Mouse (Mus musculus) intestine, embryonic 14.5 days (tissue): Measurements from ENCODE around the gene Cpe. TPM values are rescaled to one million over a fixed set of nuclear protein-coding genes. Genes with fewer than 3 reads are reported as not detected.

Experiments
- ATAC-seq: fragments of 200-750 bp; cut with Nextera tagmentation; replicated peaks from 2 replicates; pipeline ENCODE4 v1.8.0; 2017; ENCODE audit warnings: low read depth, moderate number of reproducible peaks, moderate TSS enrichment, moderate library complexity; ENCODE audit not compliant: low FRiP score, low TSS enrichment
- DNase-seq: peaks from one replicate; pipeline ENCODE4 v3.0.0-alpha.2; 2018; ENCODE audit warnings: low spot score
- H3K27ac ChIP-seq: fragments of 300-500 bp; sonication (generic); 2 replicates; pipeline ENCODE4 v1.5.1; 2014; ENCODE audit warnings: low read depth, mild to moderate bottlenecking, control low read depth
- H3K27me3 ChIP-seq: fragments of 300-500 bp; sonication (generic); replicated peaks from 2 replicates; pipeline ENCODE4 v1.6.1; 2014; ENCODE audit warnings: low read length, control low read depth; ENCODE audit not compliant: control insufficient read depth, insufficient read depth
- H3K36me3 ChIP-seq: fragments of 300-500 bp; sonication (generic); 2 replicates; pipeline ENCODE4 v1.6.1; 2014; ENCODE audit warnings: low read length, control low read depth; ENCODE audit not compliant: control insufficient read depth, insufficient read depth
- H3K4me1 ChIP-seq: fragments of 300-500 bp; sonication (generic); replicated peaks from 2 replicates; pipeline ENCODE4 v1.6.1; 2014; ENCODE audit warnings: low read length, control low read depth, mixed read lengths; ENCODE audit not compliant: control insufficient read depth, insufficient read depth
- H3K4me2 ChIP-seq: fragments of 300-500 bp; sonication (generic); 2 replicates; pipeline ENCODE4 v1.6.1; 2014; ENCODE audit warnings: low read length
- H3K4me3 ChIP-seq: fragments of 300-500 bp; sonication (generic); 2 replicates; pipeline ENCODE4 v1.5.1; 2014; ENCODE audit warnings: low read depth, low read length, control low read depth, mixed read lengths
- H3K9ac ChIP-seq: fragments of 300-500 bp; sonication (generic); 2 replicates; pipeline ENCODE4 v1.6.1; 2014; ENCODE audit warnings: mild to moderate bottlenecking, low read length
- H3K9me3 ChIP-seq: fragments of 300-500 bp; sonication (generic); 2 replicates; pipeline ENCODE4 v1.6.1; 2016; ENCODE audit warnings: low read length, control low read depth; ENCODE audit not compliant: control insufficient read depth
- WGBS: fragments of 180-500 bp; shearing (Covaris S2); extraction: QIAGEN DNeasy Blood & Tissue Kit; methylation state at CpG from one replicate; pipeline ENCODE4 v1.1.7; 2014; 5-methylcytosine and 5-hydroxymethylcytosine counted together
- polyA plus RNA-seq: library from polyadenylated mRNA; unstranded; fragments of >200 nt; fragmentation: Nextera tagmentation; extraction: Ambion mirVana; gene quantifications from 2 replicates; pipeline ENCODE4 v1.2.1, GENCODE M21; 2014

Cpe gene
- polyA plus RNA-seq, 1 experiment from 2014 or later: 204 TPM

DNA sequence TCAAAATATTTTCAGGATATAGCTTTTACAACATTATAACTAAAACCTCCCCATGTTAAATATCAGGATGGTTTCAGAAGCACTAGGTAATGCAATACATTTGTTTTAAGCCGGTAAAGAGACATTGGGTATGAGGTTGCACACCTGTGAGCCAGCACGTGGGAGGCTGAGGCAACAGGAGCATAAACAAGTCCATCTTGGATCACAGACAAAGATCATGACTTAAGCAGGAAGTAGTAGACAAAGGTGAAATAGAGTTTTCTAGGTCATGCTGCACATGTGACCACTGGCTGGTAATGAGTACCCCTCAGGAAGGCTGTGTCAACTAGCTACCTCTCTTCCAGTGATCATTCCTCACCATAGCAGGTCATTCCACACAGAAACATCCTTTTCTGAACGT lies 58.0 kb downstream of the Cpe start:
- no peak overlapping the region for H3K4me3 ChIP-seq
- H3K27ac ChIP-seq: no peak overlapping the region
- H3K4me1 ChIP-seq: no peaks in the 10 kb centered on the region
- H3K36me3 ChIP-seq: no peaks in the 10 kb centered on the region
- H3K27me3 ChIP-seq: no peaks in the 10 kb centered on the region
- DNase-seq (no peak), ATAC-seq (no peak)
- no peak overlapping the region for H3K4me2 ChIP-seq
- H3K9me3 ChIP-seq: no peaks in the 10 kb centered on the region
- WGBS: 73% methylated on average over 3 of the region's 3 CpGs
- no peak overlapping the region for H3K9ac ChIP-seq

DNA sequence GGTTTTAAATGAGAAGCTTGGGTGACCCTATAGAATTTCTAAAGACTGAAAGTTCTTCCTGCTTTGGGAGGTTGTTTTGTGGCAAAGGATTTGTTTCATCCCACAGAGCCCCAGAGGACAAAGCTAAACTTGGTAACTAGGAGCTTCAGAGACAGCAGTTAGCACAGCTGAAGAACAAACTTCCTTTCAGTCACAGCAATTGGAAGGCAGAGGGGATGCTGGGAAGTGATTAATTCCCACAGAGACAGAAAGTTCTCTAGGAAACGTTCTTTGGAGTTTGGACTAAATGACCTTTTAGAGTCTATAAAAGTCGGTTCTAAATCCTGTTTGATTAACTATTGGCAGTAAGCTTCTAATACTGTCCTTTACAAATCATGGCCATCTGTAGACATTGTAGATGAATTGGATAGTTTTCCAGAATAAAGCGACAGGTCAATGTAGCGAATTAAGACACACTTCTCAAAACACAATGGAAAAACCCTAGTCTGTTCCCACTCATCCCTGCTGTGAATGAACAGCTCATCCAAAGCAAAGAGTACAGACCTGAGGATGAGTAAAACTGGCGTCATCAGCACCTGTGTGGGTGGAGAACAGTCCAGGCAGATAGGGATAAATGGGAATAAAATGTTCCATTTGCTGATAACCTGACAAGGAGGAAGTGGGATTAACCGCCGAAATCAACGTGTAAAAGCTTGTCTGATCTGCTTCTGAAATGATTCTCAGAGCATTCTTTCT lies 58.6 kb downstream of the Cpe start:
- H3K27me3 ChIP-seq: no peaks in the 10 kb centered on the region
- no peak for DNase-seq
- H3K9ac ChIP-seq: no peak overlapping the region
- no peak overlapping the region for H3K4me3 ChIP-seq
- H3K4me2 ChIP-seq: no peak overlapping the region
- no peak overlapping the region for H3K27ac ChIP-seq
- no peaks in the 10 kb centered on the region for H3K36me3 ChIP-seq
- WGBS: 73% methylated on average over 8 of the region's 8 CpGs
- H3K4me1 ChIP-seq: no peaks in the 10 kb centered on the region
- H3K9me3 ChIP-seq: no peaks in the 10 kb centered on the region
- no peak for ATAC-seq

DNA sequence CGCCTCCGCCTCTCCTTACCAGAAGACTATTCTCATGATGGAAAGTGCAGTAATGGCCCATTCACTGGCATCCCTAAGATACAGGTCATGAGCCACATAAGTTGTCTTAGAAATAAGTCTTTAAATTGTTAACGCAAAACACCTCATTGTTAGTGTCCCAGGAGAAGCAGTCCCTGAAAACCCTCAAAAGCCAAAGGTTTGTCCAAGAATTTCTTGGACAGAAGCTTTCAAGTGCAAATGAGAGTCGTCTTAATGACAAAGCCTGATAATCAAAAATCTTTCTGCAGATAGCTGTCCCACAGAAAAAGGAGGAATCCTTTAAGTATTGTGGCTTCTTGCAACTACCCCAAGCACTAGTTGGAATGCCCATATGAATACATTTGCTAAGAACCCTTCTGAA lies 60.7 kb downstream of the Cpe start:
- WGBS: 88% methylated on average over 4 of the region's 4 CpGs
- no peak for ATAC-seq
- Histone ChIP-seq H3K27ac (no peak overlapping the region), H3K36me3 (no peaks in the 10 kb centered on the region), H3K4me2 (no peak overlapping the region), H3K9ac (no peak overlapping the region), H3K4me3 (no peak overlapping the region), H3K4me1 (no peaks in the 10 kb centered on the region), H3K9me3 (no peaks in the 10 kb centered on the region), H3K27me3 (no peaks in the 10 kb centered on the region)
- DNase-seq: no peak

DNA sequence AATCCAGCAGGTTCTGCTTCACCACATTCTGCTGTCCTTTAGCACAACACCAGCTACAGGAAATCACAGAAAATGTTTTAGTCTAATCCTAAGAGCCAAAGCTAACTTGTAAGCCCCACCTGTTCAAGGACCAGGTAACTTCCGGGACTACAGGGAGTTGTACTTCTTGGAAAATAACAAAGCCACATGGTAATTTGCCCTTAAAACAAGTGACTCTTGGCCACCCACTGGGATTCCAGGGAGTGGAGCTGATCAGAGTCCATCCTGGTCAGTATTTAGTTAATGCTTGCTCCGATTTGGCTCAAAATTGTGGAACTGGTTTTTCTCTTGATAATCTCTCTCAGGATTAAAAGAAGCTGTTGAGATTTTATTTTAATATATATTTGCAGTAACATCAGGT lies 61.1 kb downstream of the Cpe start:
- no peaks in the 10 kb centered on the region for H3K9me3 ChIP-seq
- ATAC-seq: no peak

DNA sequence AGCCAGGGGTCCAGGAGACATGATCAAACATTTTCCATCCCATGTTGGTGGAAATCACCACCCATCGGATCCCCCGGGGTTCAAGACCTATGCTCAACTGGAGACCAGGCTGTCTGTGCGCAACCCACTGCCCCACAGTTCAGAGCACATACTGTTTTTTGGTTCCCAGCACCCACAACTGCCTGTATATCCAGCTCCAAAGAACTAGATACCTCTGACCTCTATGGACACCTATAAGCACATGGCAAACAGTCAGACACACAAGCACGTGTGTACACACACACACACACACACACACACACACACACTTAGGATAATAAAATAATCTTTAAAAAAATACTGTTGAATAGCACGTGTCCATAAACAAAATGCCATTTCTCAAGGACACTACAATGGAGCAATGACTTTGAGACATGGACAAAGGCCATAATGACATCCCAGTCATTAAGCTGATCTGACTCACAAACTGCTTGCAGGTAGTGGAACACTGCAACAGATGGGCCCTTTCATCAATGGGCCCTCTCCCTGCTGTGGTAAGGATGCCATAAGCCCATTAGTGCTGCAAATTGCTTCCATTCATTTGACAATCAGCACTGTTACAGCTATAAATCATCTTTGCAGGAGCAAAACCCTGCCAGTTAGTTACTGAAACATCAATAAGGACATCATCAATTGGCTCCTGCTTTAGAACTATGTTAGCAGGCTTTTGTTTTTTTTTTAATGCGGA lies 63.7 kb downstream of the Cpe start:
- no peaks in the 10 kb centered on the region for H3K36me3 ChIP-seq
- no peaks in the 10 kb centered on the region for H3K27me3 ChIP-seq
- no peak overlapping the region for H3K27ac ChIP-seq
- no peaks in the 10 kb centered on the region for H3K4me1 ChIP-seq
- H3K9me3 ChIP-seq: no peaks in the 10 kb centered on the region
- DNase-seq: no peak
- no peak overlapping the region for H3K4me2 ChIP-seq
- no peak overlapping the region for H3K4me3 ChIP-seq
- H3K9ac ChIP-seq: no peak overlapping the region
- ATAC-seq: no peak
- WGBS: 87% methylated on average over 6 of the region's 6 CpGs

More for the DNA sequence above, 61.1 kb downstream of the Cpe start:
- Histone ChIP-seq H3K27me3 (no peaks in the 10 kb centered on the region), H3K27ac (no peak overlapping the region), H3K4me3 (no peak overlapping the region), H3K4me1 (no peaks in the 10 kb centered on the region), H3K9ac (no peak overlapping the region), H3K4me2 (no peak overlapping the region), H3K36me3 (no peaks in the 10 kb centered on the region)
- 79% methylated on average over 2 of the region's 2 CpGs for WGBS
- no peak for DNase-seq

DNA sequence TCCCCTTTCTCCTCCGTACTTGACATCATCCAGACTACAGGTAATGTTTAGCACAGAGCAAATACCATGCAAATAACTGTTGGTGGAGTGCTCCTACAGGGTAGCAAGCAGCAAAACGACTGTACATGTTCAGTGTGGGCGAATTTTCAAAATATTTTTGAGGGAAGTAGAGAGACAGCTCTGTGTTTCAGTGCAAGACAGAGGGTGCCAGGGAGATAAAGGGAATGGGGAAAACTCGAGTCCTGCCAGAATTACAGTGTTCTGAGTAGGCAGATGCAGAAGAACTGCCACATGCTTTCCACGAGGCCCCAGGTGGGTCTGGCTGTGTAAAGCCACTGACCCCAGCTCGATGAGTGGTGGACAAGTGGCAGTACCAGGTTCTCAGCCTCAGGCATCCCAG lies 64.8 kb downstream of the Cpe start:
- WGBS: 90% methylated on average over 6 of the region's 6 CpGs
- ATAC-seq (no peak), DNase-seq (no peak)
- no peaks in the 10 kb centered on the region for H3K4me1 ChIP-seq
- no peak overlapping the region for H3K4me3 ChIP-seq
- H3K36me3 ChIP-seq: no peaks in the 10 kb centered on the region
- H3K9ac ChIP-seq: no peak overlapping the region
- H3K9me3 ChIP-seq: no peaks in the 10 kb centered on the region
- H3K4me2 ChIP-seq: no peak overlapping the region
- H3K27ac ChIP-seq: no peak overlapping the region
- H3K27me3 ChIP-seq: no peaks in the 10 kb centered on the region

DNA sequence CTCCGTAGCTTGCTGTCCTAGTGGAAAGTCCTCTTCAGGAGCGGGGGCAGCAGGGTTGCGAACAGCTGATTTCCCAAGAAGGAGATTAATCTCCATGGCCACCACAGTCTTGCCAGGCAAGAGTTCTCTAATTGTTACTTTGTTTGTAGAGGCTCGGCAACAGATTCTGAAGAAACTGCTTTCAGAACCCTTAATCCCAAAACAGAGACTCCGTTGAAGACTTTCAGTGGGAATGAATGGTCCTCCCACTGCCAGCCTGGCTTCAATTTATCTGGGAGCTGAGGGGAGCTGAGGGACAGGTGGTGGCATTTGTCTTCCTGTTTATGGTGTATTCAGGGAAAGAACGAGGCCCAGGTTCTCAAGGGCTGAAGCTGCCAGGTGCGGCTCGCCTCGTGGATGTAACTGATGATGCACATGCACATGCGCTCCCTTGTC lies 68.2 kb downstream of the Cpe start:
- no peaks in the 10 kb centered on the region for H3K36me3 ChIP-seq
- H3K4me3 ChIP-seq: no peak overlapping the region
- DNase-seq (no peak), ATAC-seq (no peak)
- no peaks in the 10 kb centered on the region for H3K9me3 ChIP-seq
- H3K9ac ChIP-seq: no peak overlapping the region
- no peak overlapping the region for H3K27ac ChIP-seq
- H3K4me1 ChIP-seq: 0 out of 2 replicates have a peak, but pooled peaks cover 3% of the 10 kb centered on the region
- 79% methylated on average over 10 of the region's 10 CpGs for WGBS
- H3K27me3 ChIP-seq: no peaks in the 10 kb centered on the region
- no peak overlapping the region for H3K4me2 ChIP-seq

DNA sequence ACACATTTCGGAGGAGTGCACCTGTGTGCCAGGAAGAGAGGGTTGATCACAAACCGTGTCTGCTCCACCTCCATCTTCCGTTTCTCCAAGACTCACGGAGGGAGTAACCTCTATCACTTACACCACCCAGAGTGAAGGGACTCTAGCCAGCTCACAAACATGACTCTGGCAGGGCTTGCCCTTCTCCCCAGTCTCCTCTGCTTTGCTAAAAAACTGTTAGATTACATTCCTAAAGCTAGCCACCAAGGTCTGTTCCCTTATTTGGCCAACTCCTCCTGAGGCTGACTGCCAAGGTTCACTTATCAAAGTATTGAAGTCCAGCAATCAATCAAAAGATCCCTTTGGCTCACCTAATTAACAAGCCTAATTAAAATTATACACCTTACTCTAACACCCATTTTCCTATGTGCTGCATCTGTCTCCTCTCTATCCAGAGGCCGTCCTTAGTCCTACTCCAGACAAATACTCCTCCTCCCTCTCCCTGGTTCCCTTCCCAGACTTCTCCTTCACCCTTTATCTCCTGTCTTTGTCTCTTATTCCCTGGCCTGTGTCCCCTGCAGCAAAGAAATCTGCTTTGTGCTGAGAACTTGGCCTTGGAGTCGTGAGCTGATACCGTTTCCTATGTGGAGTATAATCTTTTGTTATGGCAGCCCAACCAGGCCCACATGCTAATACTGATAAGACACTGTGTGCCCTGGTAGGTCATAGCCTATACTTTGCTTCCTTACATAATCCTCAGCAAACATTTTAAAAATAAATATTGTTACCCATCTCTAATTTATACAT lies 72.3 kb downstream of the Cpe start:
- H3K27ac ChIP-seq: peak overlapping the region; percentile 54; the same call in 1 of the 2 replicates
- ATAC-seq: 0 out of 2 replicates have a peak, but pooled peaks have one; percentile 29
- no peak overlapping the region for H3K4me3 ChIP-seq
- no peak overlapping the region for H3K9ac ChIP-seq
- H3K36me3 ChIP-seq: no peaks in the 10 kb centered on the region
- H3K4me2 ChIP-seq: no peak overlapping the region
- no peaks in the 10 kb centered on the region for H3K27me3 ChIP-seq
- 0 out of 2 replicates have a peak, but pooled peaks cover 6% of the 10 kb centered on the region for H3K4me1 ChIP-seq
- H3K9me3 ChIP-seq: no peaks in the 10 kb centered on the region
- DNase-seq: no peak
- WGBS: 49% methylated on average over 7 of the region's 7 CpGs
